Mouse (Mus musculus) limb, embryonic 14.5 days (tissue): Measurements from ENCODE around the gene Rab40c. TPM values are rescaled to one million over a fixed set of nuclear protein-coding genes. Genes with fewer than 3 reads are reported as not detected.

Experiments used
- ATAC-seq: fragments of 200-750 bp; cut with Nextera tagmentation; 2 replicates; pipeline ENCODE4 v1.8.0; 2017; ENCODE audit warnings: low read depth, moderate number of reproducible peaks, moderate TSS enrichment; ENCODE audit not compliant: low FRiP score
- DNase-seq: peaks from one replicate; pipeline ENCODE4 v3.0.0-alpha.2; 2015; ENCODE audit warnings: low spot score
- H3K27ac ChIP-seq: fragments of 300-500 bp; sonication (generic); replicated peaks from 2 replicates; pipeline ENCODE4 v1.5.1; 2014; ENCODE audit warnings: low read depth, mild to moderate bottlenecking, low read length, moderate library complexity, mixed read lengths
- H3K27me3 ChIP-seq: fragments of 300-500 bp; sonication (generic); 2 replicates; pipeline ENCODE4 v1.6.1; 2014; ENCODE audit warnings: low read length, mixed read lengths; ENCODE audit not compliant: control insufficient read depth, insufficient read depth
- H3K36me3 ChIP-seq: fragments of 300-500 bp; sonication (generic); 2 replicates; pipeline ENCODE4 v1.6.1; 2014; ENCODE audit warnings: mild to moderate bottlenecking, low read length, moderate library complexity, mixed read lengths; ENCODE audit not compliant: control insufficient read depth, insufficient read depth
- H3K4me1 ChIP-seq: fragments of 300-500 bp; sonication (generic); 2 replicates; pipeline ENCODE4 v1.6.1; 2014; ENCODE audit warnings: antibody characterized with exemption, low read length, mixed read lengths; ENCODE audit not compliant: control insufficient read depth, insufficient read depth
- H3K4me2 ChIP-seq: fragments of 300-500 bp; sonication (generic); replicated peaks from 2 replicates; pipeline ENCODE4 v1.6.1; 2014; ENCODE audit warnings: low read depth, mild to moderate bottlenecking, low read length, moderate library complexity; ENCODE audit not compliant: severe bottlenecking
- H3K4me3 ChIP-seq: fragments of 300-500 bp; sonication (generic); replicated peaks from 2 replicates; pipeline ENCODE4 v1.5.1; 2014; ENCODE audit warnings: low read length
- H3K9ac ChIP-seq: fragments of 300-500 bp; sonication (generic); 2 replicates; pipeline ENCODE4 v1.6.1; 2014; ENCODE audit warnings: mild to moderate bottlenecking, low read depth, low read length, moderate library complexity; ENCODE audit not compliant: severe bottlenecking
- H3K9me3 ChIP-seq: fragments of 300-500 bp; sonication (generic); 2 replicates; pipeline ENCODE4 v1.6.1; 2016; ENCODE audit warnings: low read length; ENCODE audit not compliant: control insufficient read depth
- POLR2A ChIP-seq: fragments of 200-500 bp; IDR thresholded peaks from 2 replicates; pipeline ENCODE4 v1.8.0; 2012; ENCODE audit warnings: inconsistent platforms, mild to moderate bottlenecking, moderate library complexity, borderline replicate concordance; ENCODE audit not compliant: insufficient read depth, insufficient read length; ENCODE audit errors: extremely low read depth
- WGBS: fragments of 180-500 bp; shearing (Covaris S2); extraction: QIAGEN DNeasy Blood & Tissue Kit; methylation state at CpG from one replicate; pipeline ENCODE4 v1.1.7; 2014; 5-methylcytosine and 5-hydroxymethylcytosine counted together
- polyA plus RNA-seq, 2 experiments: library from polyadenylated mRNA; depleted of rRNA in 1 of 2; stranded (reverse) in 1 of 2; unstranded in 1 of 2; fragments of >200 nt; fragmentation: Nextera tagmentation in 1 of 2; extraction: Ambion mirVana in 1 of 2; gene quantifications; 2 replicates each; pipeline versions ENCODE4 v1.2.1 to v1.2.3; 2012 to 2014

The Rab40c gene
- polyA plus RNA-seq, 2 experiments: 20.8 to 53.3 TPM

- DNase-seq: no peak
- Histone ChIP-seq H3K4me3 (no peak overlapping the region), H3K27ac (no peak overlapping the region), H3K9ac (no peak overlapping the region), H3K9me3 (no peaks in the 10 kb centered on the region), H3K27me3 (no peaks in the 10 kb centered on the region), H3K4me2 (no peak overlapping the region), H3K36me3 (peaks cover 71% of the 10 kb centered on the region), H3K4me1 (no peaks in the 10 kb centered on the region)
- TF ChIP-seq POLR2A: no peak
- 67% methylated on average over 4 of the region's 4 CpGs for WGBS
- ATAC-seq: no peak
Measured at GRCm38 (mm10) chr17:25885636-25886035, 33.9 kb downstream of the Rab40c start.

- no peak overlapping the region for H3K27ac ChIP-seq
- no peaks in the 10 kb centered on the region for H3K9me3 ChIP-seq
- 96% methylated on average over 3 of the region's 3 CpGs for WGBS
- DNase-seq: no peak
- H3K4me3 ChIP-seq: no peak overlapping the region
- H3K4me1 ChIP-seq: no peaks in the 10 kb centered on the region
- H3K36me3 ChIP-seq: peaks cover 66% of the 10 kb centered on the region
- H3K9ac ChIP-seq: no peak overlapping the region
- no peak overlapping the region for H3K4me2 ChIP-seq
- ATAC-seq: no peak
- no peak for TF ChIP-seq POLR2A
- no peaks in the 10 kb centered on the region for H3K27me3 ChIP-seq
Measured at GRCm38 (mm10) chr17:25883824-25884223, 35.7 kb downstream of the Rab40c start.

GRCm38 (mm10) chr17:25883268-25883667 is 36.3 kb downstream of the Rab40c start:
- no peak for DNase-seq
- no peak for TF ChIP-seq POLR2A
- Histone ChIP-seq H3K4me3 (no peak overlapping the region), H3K4me1 (no peaks in the 10 kb centered on the region), H3K4me2 (no peak overlapping the region), H3K9me3 (no peaks in the 10 kb centered on the region), H3K27me3 (no peaks in the 10 kb centered on the region), H3K36me3 (peaks cover 66% of the 10 kb centered on the region), H3K9ac (no peak overlapping the region), H3K27ac (no peak overlapping the region)
- ATAC-seq: no peak
- 82% methylated on average over 8 of the region's 8 CpGs for WGBS

- Histone ChIP-seq H3K27me3 (no peaks in the 10 kb centered on the region), H3K27ac (no peak overlapping the region), H3K4me1 (no peaks in the 10 kb centered on the region), H3K9ac (no peak overlapping the region), H3K4me2 (no peak overlapping the region), H3K36me3 (peaks cover 72% of the 10 kb centered on the region), H3K9me3 (no peaks in the 10 kb centered on the region), H3K4me3 (no peak overlapping the region)
- TF ChIP-seq POLR2A: no peak
- ATAC-seq (no peak), DNase-seq (no peak)
- 44% methylated on average over 5 of the region's 5 CpGs for WGBS
Measured at GRCm38 (mm10) chr17:25882306-25882705, 37.2 kb downstream of the Rab40c start.

- Histone ChIP-seq H3K27ac (no peak overlapping the region), H3K36me3 (peaks cover 66% of the 10 kb centered on the region), H3K9ac (no peak overlapping the region), H3K9me3 (no peaks in the 10 kb centered on the region), H3K4me2 (no peak overlapping the region), H3K4me1 (no peaks in the 10 kb centered on the region; the same call in 1 of the 2 replicates), H3K27me3 (no peaks in the 10 kb centered on the region), H3K4me3 (no peak overlapping the region)
- DNase-seq (no peak), ATAC-seq (no peak)
- WGBS: 33% methylated on average over 4 of the region's 4 CpGs
- no peak for TF ChIP-seq POLR2A
Measured at GRCm38 (mm10) chr17:25881691-25882090, 37.8 kb downstream of the Rab40c start.
